ENCODE assay signal across 9 mouse cellular contexts in the genomic region with DNA sequence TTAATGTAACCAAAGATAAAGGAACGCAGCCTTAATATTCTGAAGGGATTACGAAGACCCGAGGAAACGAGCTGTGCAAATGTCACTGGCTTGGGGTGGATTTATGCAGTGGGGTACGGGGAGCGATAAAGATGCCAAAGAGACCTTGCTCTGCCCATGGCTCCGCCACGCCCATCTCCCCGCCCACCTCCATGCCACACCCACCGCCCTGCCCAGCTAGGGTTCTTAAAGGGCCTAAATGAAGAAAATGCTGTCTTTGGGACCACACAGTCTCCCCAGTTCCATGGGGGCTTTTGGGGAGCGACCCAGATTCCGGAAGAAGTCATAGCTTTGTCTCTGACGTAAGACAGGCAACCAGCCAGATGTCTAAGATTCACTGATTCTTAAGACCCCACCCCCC.
A peak's percentile ranks its signal among the peaks of the same experiment; 100 is the strongest.
DNase-seq lines count a peak whose midpoint lies in the region; ATAC-seq lines count a peak whose summit lies in the region.
"Had no signal": no experiment of that assay in that cellular context is flagged by ENCODE, and none has a peak within 500 bp of the region (broad histone marks: within the 10 kb centered on the region; RNA-seq: fewer than 3 reads in every experiment).

No protein-coding gene starts in this region.

- H3K4me3 ChIP-seq in forebrain, embryonic 11.5 days (ENCODE audit: low read depth, low read length), result no peak overlapping the region
- no peak overlapping the region; the same call in 1 of the 2 replicates for H3K4me3 ChIP-seq in neural tube, embryonic 14.5 days (ENCODE audit: low read depth, low read length)

- 6% methylated on average over 13 of the region's 13 CpGs for WGBS in forebrain, embryonic 11.5 days
- WGBS in neural tube, embryonic 14.5 days, result 6% methylated on average over 13 of the region's 13 CpGs

- H3K27me3 ChIP-seq in forebrain, embryonic 11.5 days (ENCODE audit: control insufficient read depth, insufficient read depth, low read length), result peaks cover 13% of the 10 kb centered on the region; the same call in 1 of the 2 replicates
- 0 out of 2 replicates have a peak, but pooled peaks cover 3% of the 10 kb centered on the region for H3K27me3 ChIP-seq in neural tube, embryonic 14.5 days (ENCODE audit: control insufficient read depth, insufficient read depth, low read length)
- H3K27me3 ChIP-seq: CH12.LX had no signal

- peak overlapping the region; percentile 48; the same call in 1 of the 2 replicates for H3K4me2 ChIP-seq in forebrain, embryonic 11.5 days (ENCODE audit: low read depth, low read length, severe bottlenecking)
- H3K4me2 ChIP-seq in neural tube, embryonic 14.5 days (ENCODE audit: low read depth, low read length), result peak overlapping the region; percentile 19; the same call in 1 of the 2 replicates

- H3K9me3 ChIP-seq in forebrain, embryonic 11.5 days (ENCODE audit: control insufficient read depth, low read length), result no peaks in the 10 kb centered on the region
- H3K9me3 ChIP-seq in neural tube, embryonic 14.5 days (ENCODE audit: control insufficient read depth, low read length), result no peaks in the 10 kb centered on the region

- no peaks in the 10 kb centered on the region for H3K36me3 ChIP-seq in forebrain, embryonic 11.5 days (ENCODE audit: control insufficient read depth, insufficient read depth, low read length)
- no peaks in the 10 kb centered on the region for H3K36me3 ChIP-seq in neural tube, embryonic 14.5 days (ENCODE audit: control insufficient read depth, insufficient read depth, low read length)

- H3K27ac ChIP-seq in forebrain, embryonic 11.5 days (ENCODE audit: low read depth, low read length), result no peak overlapping the region
- no peak overlapping the region; the same call in 1 of the 2 replicates for H3K27ac ChIP-seq in neural tube, embryonic 14.5 days (ENCODE audit: low read depth, low read length)

- no peak; the same call in 1 of the 2 replicates for ATAC-seq in forebrain, embryonic 11.5 days (replicated peaks; ENCODE audit: low FRiP score)
- 0 out of 2 replicates have a peak, but pooled peaks have one; percentile 42 for ATAC-seq in neural tube, embryonic 14.5 days (ENCODE audit: low read depth)
- ATAC-seq in granulocyte monocyte progenitor cell, adult 5-6 weeks (replicated peaks; ENCODE audit: poor library complexity, severe bottlenecking), result no peak

- DNase-seq in embryo, embryonic 10 days (ENCODE audit: low spot score), result peak; percentile 81
- no peak for DNase-seq in embryo, embryonic 9.5 days (ENCODE audit: extremely low spot score)
- DNase-seq in CD4-positive helper T cell, adult 2 months (ENCODE audit: low read depth, low spot score), result peak; percentile 36
- peak; percentile 79 for DNase-seq in forebrain, embryonic 11.5 days (ENCODE audit: low spot score)
- DNase-seq in kidney, postnatal 25 days, result peak; percentile 58 to 71
- DNase-seq in frontal cortex, postnatal 36 days (ENCODE audit: low spot score in 2 of 2), result no peak

- H3K4me1 ChIP-seq in forebrain, embryonic 11.5 days (replicated peaks; ENCODE audit: control insufficient read depth, insufficient read depth, low read length), result peaks cover 15% of the 10 kb centered on the region
- H3K4me1 ChIP-seq in neural tube, embryonic 14.5 days (ENCODE audit: control insufficient read depth, insufficient read depth, low read length), result peaks cover 15% of the 10 kb centered on the region

- no peak overlapping the region for H3K9ac ChIP-seq in forebrain, embryonic 11.5 days (ENCODE audit: low read length)
- no peak overlapping the region for H3K9ac ChIP-seq in neural tube, embryonic 14.5 days (replicated peaks; ENCODE audit: low read depth, low read length)

Comparison
In these comparisons a context has a peak if more than half of its experiments do, and no peak if none do; other contexts are left out.
1. DNase-seq: peak in embryo, embryonic 10 days (single experiment), CD4-positive helper T cell, adult 2 months (single experiment), forebrain, embryonic 11.5 days (single experiment) and kidney, postnatal 25 days (2 of 2); none in embryo, embryonic 9.5 days (single experiment) and frontal cortex, postnatal 36 days (0 of 2).